Mouse (Mus musculus) brain, embryonic 18.5 days (tissue): ENCODE data around the gene Fars2.

Experiments used
- DNase-seq: peaks from one replicate; pipeline ENCODE4 v3.0.0-alpha.2; 2012; ENCODE audit warnings: low read depth, low spot score

The Fars2 gene

DNA sequence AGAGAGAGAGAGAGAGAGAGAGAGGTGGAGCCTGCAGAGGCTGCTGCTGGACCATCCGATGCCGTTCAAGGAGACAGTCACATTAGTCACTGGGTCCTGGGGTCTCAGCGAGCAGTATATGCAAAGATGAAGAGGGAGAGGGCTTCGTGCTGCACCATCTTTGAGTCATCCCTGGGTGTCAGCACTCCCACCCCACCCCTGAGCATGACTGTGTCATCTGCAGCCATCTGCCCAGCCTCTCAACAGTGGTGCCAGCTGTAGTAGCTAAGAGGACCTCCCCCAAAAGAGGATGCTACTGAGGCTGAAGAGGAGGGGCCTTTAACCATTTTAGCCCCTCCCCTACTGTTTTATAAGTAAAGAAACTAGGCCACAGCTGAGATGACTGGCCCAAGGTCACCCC is 459.6 kb downstream of the Fars2 start:
- no peak for DNase-seq

- DNase-seq = no peak
Observed at GRCm38 (mm10) chr13:36577916-36578568, 460.8 kb downstream of the Fars2 start.

DNA sequence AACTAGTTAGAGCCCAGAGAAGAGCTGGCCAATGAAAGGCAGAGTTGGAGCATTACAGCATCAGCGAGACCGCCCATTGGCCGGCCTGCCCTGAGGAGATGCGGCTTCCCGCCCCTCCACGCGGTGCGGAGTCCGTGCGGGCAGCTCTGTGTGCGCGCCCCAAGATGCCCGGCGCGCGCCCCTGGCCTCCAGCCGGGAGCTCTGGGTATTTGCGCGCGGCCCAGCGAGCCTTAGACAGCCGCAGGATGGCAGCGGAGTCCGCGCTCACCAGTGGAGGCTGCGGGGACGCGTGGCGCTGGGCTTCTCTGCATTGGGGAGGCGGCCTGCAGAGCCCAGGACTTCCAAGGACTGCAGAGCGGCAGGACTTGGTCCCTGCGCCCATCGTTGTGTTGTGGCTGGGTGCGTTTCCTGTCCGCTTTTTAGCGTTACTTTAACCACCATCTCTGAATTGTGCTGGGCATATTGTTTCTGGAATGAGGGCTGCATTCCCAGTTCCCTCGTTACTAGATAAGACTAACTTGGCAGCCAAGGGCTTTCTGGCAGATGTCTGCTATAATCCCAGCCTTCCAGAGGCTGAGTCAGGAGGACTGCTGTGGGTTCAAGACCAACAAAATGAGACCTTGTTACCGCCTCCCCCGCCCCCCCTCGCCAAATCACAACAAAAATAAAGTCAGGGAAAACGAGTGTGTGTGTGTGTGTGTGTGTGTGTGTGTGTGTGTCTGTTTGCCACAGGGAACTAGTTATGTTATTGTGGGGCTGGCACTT is 461.5 kb downstream of the Fars2 start:
- peak; percentile 84 for DNase-seq

- DNase-seq = no peak
Observed at GRCm38 (mm10) chr13:36582406-36583070, 465.3 kb downstream of the Fars2 start.

- no peak for DNase-seq
Observed at GRCm38 (mm10) chr13:36583481-36584151, 466.4 kb downstream of the Fars2 start.

- no peak for DNase-seq
Observed at GRCm38 (mm10) chr13:36584197-36584596, 467.0 kb downstream of the Fars2 start.

- DNase-seq = no peak
Observed at GRCm38 (mm10) chr13:36589092-36589491, 471.9 kb downstream of the Fars2 start.

- DNase-seq = no peak
Observed at GRCm38 (mm10) chr13:36592291-36592690, 475.1 kb downstream of the Fars2 start.

GRCm38 (mm10) chr13:36606717-36607116 is 489.5 kb downstream of the Fars2 start:
- DNase-seq = no peak

DNA sequence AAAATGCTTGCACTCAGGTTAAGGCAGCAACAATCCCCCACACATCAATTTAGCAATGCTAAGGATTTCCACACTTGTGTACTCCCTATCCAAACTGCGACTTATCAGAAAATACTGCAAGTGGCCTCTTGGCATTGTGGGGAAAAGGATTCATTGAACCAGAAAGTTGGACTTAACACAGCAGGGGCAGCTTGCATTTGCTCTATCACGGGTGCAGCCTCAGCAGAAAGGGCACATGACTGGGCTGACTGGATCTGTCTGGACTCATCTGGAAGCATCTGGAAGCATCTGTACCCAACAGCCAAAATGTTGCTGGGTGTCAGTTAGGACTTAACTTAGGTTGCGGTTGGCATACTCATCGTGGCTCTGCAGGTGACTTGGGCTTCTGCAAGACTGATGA is 490.7 kb downstream of the Fars2 start:
- DNase-seq = no peak

DNA sequence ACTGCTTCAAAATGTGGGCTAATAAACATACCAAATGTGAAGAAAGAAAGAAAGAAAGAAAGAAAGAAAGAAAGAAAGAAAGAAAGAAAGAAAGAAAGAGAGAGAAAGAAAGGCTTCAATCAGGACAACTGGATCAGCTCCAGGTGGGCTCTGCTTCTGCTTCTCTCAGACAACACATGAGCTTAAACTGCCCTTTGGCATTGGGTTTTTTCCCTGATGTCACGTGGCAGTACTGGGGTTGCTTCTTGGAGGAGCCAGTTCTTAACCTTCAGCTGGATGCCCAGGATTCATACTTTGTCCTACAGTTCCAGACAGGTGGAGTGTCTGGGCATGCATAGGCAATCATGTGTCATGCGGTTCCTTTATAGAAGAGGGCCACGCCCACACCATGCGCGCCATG is 493.2 kb downstream of the Fars2 start:
- DNase-seq = no peak

DNA sequence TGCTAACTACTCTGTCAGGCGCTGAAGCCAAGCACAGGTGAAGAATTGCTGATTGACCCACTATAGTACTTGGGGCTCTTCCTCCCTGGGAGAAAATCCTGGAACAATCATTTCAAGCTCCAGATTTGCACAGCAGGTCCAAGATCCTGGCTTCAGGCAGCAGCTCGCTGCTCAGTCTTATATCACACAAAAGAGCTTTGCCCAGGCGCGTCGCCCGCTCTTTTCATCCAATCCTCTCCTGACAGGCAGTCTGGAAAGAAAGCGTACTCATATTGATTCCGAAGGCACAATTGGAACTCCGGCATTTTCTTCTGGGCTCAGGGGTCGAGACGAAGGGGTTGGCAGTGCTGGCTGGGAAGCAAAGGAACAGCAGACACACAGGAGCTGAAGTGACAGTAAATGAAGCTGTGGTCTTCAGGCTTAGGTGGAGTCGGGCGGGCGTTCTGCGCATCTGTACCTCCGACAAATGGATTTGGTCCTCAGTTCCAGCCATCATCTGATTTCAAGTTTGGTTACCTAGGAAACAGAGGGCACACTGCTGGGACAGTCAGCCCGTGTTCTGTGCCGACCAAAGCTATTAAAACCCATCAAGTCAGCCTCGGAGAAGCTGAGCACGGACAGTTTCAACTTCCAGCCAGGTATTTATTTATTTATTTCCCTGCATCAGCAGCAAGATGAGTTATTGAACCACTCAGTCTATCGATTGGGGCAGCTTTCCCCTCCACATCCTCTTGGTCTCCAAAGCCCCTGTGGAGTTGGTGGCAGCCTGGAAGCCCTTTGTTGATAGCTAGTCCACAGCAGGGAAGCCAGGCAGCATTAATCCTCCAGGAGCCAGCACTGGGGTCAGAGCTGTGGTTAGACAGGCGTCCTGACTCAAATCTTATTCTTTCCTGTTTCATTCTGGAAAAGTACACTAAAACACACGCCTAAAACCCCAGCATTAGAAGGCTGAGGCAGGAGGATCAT is 495.9 kb downstream of the Fars2 start:
- peak; percentile 51 for DNase-seq

DNA sequence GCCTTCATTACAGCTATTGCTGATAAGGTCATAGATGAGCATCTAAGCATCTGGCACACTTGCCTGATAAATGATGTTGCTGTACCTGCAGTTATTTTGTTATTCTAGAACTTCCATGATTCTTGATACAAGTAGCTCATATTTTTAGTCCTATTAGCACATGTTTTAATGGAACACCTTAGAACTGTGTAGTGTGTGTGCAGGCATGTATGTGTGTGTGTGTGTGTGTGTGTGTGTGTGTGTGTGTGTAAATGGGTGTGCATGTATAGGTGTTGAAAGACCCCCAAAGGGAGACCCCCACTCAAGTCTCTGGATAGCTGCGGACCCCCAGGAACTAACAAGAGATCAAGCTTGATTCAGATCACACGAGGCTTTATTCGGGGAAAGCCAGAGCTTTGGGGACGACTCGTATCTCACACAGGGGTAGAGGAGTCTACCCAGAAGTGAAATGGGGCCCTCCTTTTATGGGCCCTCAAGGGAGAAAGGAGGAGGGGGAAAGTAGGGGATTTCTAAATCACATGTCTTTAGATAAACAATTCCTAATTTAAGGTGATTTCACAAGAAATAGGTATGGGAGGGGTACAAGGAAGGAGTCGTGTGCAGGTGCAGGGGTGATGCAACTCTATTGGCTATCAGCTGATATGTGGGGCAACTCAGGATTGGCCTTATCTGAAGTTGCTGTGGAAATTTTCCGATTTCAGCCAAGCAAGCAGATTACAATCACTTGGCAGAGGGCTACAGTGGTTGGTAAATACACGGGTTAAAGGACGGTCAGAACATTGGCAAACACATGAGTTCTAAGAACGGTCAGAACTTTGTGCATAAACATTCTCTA is 503.5 kb downstream of the Fars2 start:
- DNase-seq = no peak

- DNase-seq = no peak
Observed at GRCm38 (mm10) chr13:36621333-36621659, 504.1 kb downstream of the Fars2 start.

DNA sequence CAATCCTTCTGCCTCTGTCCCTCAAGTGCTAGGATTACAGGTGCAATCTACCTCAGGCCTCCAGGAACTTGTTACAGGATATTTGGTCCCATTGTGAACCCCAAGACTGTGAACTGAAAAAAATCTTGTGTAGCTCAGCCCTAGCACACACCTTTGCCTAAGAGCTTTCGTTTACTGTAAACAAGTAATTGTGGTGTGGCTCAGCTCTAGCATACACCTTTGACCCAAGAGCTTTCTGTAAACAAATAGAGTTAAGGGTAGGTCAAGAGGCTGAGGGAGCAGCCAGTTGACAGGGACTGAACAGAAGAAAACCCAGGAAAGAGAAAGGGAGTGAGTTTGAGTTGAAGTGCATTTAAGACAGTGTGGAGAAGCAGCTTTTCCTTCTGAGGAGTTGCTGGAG is 506.3 kb downstream of the Fars2 start:
- DNase-seq = no peak

DNA sequence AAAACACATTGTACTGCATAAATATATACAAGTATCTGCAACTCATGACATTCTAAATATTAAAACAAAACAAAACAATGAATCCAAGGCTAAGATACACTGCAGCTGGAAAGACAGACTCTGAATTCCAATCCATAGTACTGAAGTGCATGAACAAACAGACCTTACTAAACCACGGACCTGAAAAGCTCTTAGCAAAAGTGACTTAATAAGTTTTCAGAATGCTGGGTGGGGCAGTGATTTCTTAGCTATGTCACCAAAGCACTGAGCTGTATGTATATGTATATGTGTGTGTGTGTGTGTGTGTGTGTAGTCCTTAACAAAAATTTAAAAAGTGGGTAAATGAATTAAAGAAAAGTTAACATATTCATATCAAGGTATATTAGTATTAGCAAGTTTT is 511.9 kb downstream of the Fars2 start:
- DNase-seq = no peak

- no peak for DNase-seq
Observed at GRCm38 (mm10) chr13:36648257-36648656, 531.0 kb downstream of the Fars2 start.

GRCm38 (mm10) chr13:36654251-36654650 is 537.0 kb downstream of the Fars2 start:
- no peak for DNase-seq

DNA sequence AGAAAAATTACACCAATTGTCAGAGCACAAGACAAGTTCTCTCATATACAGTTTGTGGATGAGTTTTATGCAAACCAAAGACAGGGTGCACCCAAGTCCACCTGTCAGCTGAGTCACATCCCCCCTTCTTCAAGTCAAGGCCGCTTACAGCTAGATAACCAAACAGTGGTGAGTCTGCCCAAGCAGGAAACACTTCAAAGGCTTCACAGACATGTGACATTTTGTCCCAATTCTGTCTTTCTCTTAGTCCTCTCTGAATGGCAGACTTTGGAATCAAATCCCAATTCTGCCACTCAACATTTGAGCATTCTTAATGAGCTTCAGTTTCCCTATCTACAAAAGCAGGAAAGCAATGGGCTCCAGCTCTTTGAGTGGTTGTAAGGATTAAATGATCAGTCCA is 562.1 kb downstream of the Fars2 start:
- no peak for DNase-seq

DNA sequence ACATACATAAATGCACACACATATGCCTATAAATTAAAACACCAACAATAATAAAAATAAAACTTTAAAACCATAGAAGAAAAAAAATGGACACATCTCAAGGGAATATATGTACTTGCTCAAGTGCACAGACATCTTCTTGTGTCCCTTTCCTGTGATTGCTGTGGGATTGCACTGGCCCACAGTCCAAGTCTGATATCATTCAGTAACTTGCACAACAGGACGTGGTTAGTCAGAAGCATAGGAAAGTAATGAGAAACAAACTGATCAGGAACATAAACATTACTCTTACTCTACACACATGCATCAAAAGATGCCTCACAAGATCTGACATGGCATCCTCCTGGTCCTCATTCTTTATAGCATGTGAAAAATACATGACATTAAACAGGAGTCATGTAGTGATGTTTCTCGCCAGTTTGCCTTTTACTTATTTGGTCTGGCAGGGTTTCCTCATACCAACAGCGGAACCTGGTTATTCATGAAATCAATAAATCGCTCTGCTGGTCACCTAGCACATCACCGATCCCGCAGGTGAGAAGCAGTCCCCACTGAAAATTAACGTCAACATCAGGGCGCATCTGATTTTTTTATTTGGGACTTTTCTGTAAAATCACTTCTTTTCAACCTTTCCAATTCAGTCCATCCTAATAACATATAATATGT is 563.6 kb downstream of the Fars2 start:
- no peak for DNase-seq
